Mouse (Mus musculus): ENCODE measurements at regions not wholly inside any gene's neighbourhood (a gene's known extent, or its start where the extent isn't known, plus 50 kb on each side); places are given as distances from the start of the nearest gene placed in this dataset.

DNA sequence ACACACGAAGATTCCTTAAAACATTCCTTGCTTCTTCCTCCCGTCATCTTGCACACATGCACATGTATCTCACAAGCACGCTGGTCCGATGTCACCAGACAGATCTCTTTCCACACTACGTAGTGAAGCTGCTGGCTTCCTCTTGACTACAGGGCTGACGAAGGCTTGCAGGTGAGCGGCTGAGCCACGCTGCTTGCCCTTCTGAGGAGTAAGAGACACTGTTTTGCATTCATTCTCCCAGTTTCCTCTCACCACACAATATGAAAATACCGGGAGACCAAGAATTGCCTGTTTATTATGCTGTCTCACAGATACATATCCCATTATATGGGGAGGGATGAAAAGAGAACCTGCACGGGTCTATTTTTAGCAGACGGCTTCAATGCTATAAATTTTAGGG, 71.0 kb upstream of the Spaca7 start:
- TF ChIP-seq CTCF (IDR thresholded peaks at IDR 0.05; ENCODE audit: extremely low read depth, insufficient read depth, low read length) (no peak), POLR2A (IDR thresholded peaks at IDR 0.05; ENCODE audit: extremely low read depth, insufficient read depth, low read length) (no peak)

All from cortical plate, adult 2 months (tissue).